Mouse (Mus musculus) adrenal gland, postnatal 25 days (tissue): ENCODE results near the gene Sh3bp4. TPM values are rescaled to one million over a fixed set of nuclear protein-coding genes. Genes with fewer than 3 reads are reported as not detected.

ENCODE experiments used
- DNase-seq: peaks from one replicate; pipeline ENCODE4 v3.0.0; 2021; ENCODE audit warnings: mixed read lengths
- total RNA-seq: library from RNA; stranded (reverse); gene quantifications from 2 replicates; pipeline ENCODE4 v1.2.3, GENCODE M21; 2021

Sh3bp4 gene
- total RNA-seq, 1 experiment from 2014 or later, result 12.1 TPM

- no peak for DNase-seq
These were observed 1.3 kb downstream of the Sh3bp4 start for GRCm38 (mm10) chr1:89071371-89072142.

- DNase-seq, result no peak
These were observed 2.2 kb downstream of the Sh3bp4 start for GRCm38 (mm10) chr1:89072143-89072990.

- DNase-seq, result no peak
These were observed 3.2 kb downstream of the Sh3bp4 start for GRCm38 (mm10) chr1:89073291-89073846.

- DNase-seq, result no peak
These were observed 4.5 kb downstream of the Sh3bp4 start for GRCm38 (mm10) chr1:89074678-89075077.

- DNase-seq, result no peak
These were observed 4.9 kb downstream of the Sh3bp4 start for GRCm38 (mm10) chr1:89075120-89075519.

GRCm38 (mm10) chr1:89076777-89077176 lies 6.6 kb downstream of the Sh3bp4 start:
- DNase-seq, result no peak

GRCm38 (mm10) chr1:89078240-89078639 lies 8.0 kb downstream of the Sh3bp4 start:
- DNase-seq, result no peak

GRCm38 (mm10) chr1:89078730-89079129 lies 8.5 kb downstream of the Sh3bp4 start:
- DNase-seq, result no peak

- DNase-seq, result no peak
These were observed 9.0 kb downstream of the Sh3bp4 start for GRCm38 (mm10) chr1:89079239-89079638.

- DNase-seq, result no peak
These were observed 10.2 kb downstream of the Sh3bp4 start for GRCm38 (mm10) chr1:89080371-89080770.

GRCm38 (mm10) chr1:89080795-89081194 lies 10.6 kb downstream of the Sh3bp4 start:
- DNase-seq, result no peak

- DNase-seq, result no peak
These were observed 11.2 kb downstream of the Sh3bp4 start for GRCm38 (mm10) chr1:89081371-89081770.

GRCm38 (mm10) chr1:89082171-89082882 lies 12.1 kb downstream of the Sh3bp4 start:
- DNase-seq, result no peak

- DNase-seq, result no peak
These were observed 16.4 kb downstream of the Sh3bp4 start for GRCm38 (mm10) chr1:89086575-89087153.

- no peak for DNase-seq
These were observed 17.9 kb downstream of the Sh3bp4 start for GRCm38 (mm10) chr1:89088144-89088543.

- DNase-seq, result no peak
These were observed 18.6 kb downstream of the Sh3bp4 start for GRCm38 (mm10) chr1:89088748-89089288.

- DNase-seq, result no peak
These were observed 19.8 kb downstream of the Sh3bp4 start for GRCm38 (mm10) chr1:89089821-89090600.

- DNase-seq, result no peak
These were observed 20.5 kb downstream of the Sh3bp4 start for GRCm38 (mm10) chr1:89090676-89091075.

GRCm38 (mm10) chr1:89092019-89092418 lies 21.8 kb downstream of the Sh3bp4 start:
- no peak for DNase-seq

GRCm38 (mm10) chr1:89092442-89092991 lies 22.3 kb downstream of the Sh3bp4 start:
- no peak for DNase-seq

GRCm38 (mm10) chr1:89093696-89094095 lies 23.5 kb downstream of the Sh3bp4 start:
- no peak for DNase-seq
